ENCODE assay signal across 21 mouse cellular contexts in genomic region chr11:104252094-104252493, GRCm38 (mm10). TPM values are rescaled to one million over a fixed set of nuclear protein-coding genes. Genes with fewer than 3 reads are reported as not detected.
"Had no signal": no experiment of that assay in that cellular context is flagged by ENCODE, and none has a peak within 500 bp of the region (broad histone marks: within the 10 kb centered on the region; RNA-seq: fewer than 3 reads in every experiment).

No protein-coding gene starts in this region.

- H3K36me3 ChIP-seq: heart, embryonic 13.5 days; heart, embryonic 15.5 days; hindbrain, embryonic 15.5 days; limb, embryonic 10.5 days; limb, embryonic 12.5 days; liver, embryonic 13.5 days; liver, embryonic 15.5 days had no signal

- H3K9me3 ChIP-seq: heart, embryonic 13.5 days; heart, embryonic 15.5 days; hindbrain, embryonic 13.5 days; hindbrain, embryonic 15.5 days; limb, embryonic 10.5 days; limb, embryonic 12.5 days; liver, embryonic 13.5 days; liver, embryonic 15.5 days had no signal

- H3K4me3 ChIP-seq: heart, adult 2 months; heart, embryonic 13.5 days; heart, embryonic 15.5 days; hindbrain, embryonic 13.5 days; hindbrain, embryonic 15.5 days; left cerebral cortex, adult 2 months; limb, embryonic 10.5 days; limb, embryonic 12.5 days; liver, embryonic 13.5 days; liver, embryonic 15.5 days had no signal

- DNase-seq: gastrocnemius, postnatal 10 days; gastrocnemius, postnatal 25 days; heart, adult 2 months; heart, postnatal 14 days; heart, postnatal 36 days; kidney, adult 11 months; kidney, postnatal 10 days; kidney, postnatal 25 days; liver; liver, embryonic 13.5 days had no signal

- H3K4me1 ChIP-seq: heart, embryonic 13.5 days; heart, embryonic 15.5 days; limb, embryonic 12.5 days; liver, embryonic 13.5 days; liver, embryonic 15.5 days had no signal

- ATAC-seq: hindbrain, postnatal 0 days; intestine, embryonic 16.5 days had no signal

- H3K27ac ChIP-seq: heart, embryonic 13.5 days; heart, embryonic 15.5 days; hindbrain, embryonic 13.5 days; hindbrain, embryonic 15.5 days; hindbrain, postnatal 0 days; limb, embryonic 10.5 days; limb, embryonic 12.5 days; liver, embryonic 13.5 days; liver, embryonic 15.5 days had no signal

- H3K27me3 ChIP-seq: heart, embryonic 15.5 days; hindbrain, embryonic 13.5 days; hindbrain, embryonic 15.5 days; liver, embryonic 13.5 days; liver, embryonic 15.5 days had no signal

RNA-seq across cellular contexts. Expression of gene Mapt, which starts 20.9 kb away (rescaled TPM):
- total RNA-seq: hematopoietic stem cell, adult 5-6 weeks had no signal
